Mouse (Mus musculus) CH12.LX (cell line): Measurements from ENCODE around the gene Abhd4. TPM values are rescaled to one million over a fixed set of nuclear protein-coding genes. Genes with fewer than 3 reads are reported as not detected.
A peak's percentile ranks its signal among the peaks of the same experiment; 100 is the strongest.

Experiments used
- DNase-seq: peaks from one replicate; pipeline ENCODE4 v3.0.0-alpha.2; 2013; ENCODE audit errors: extremely low read depth
- H3K27ac ChIP-seq: 2 replicates; pipeline ENCODE4 v1.5.1; 2012; ENCODE audit warnings: low read depth, mild to moderate bottlenecking, control low read depth, moderate library complexity; ENCODE audit not compliant: insufficient read depth
- H3K27me3 ChIP-seq: replicated peaks from 2 replicates; pipeline ENCODE3; 2012; ENCODE audit warnings: inconsistent platforms
- H3K36me3 ChIP-seq, 2 experiments: replicated peaks in 1 of 2; 2 replicates each; pipeline versions ENCODE3 to v1.6.1; 2012; ENCODE audit warnings: inconsistent platforms in 1 of 2, low read length in 1 of 2, mild to moderate bottlenecking in 1 of 2, mixed read lengths in 1 of 2, moderate library complexity in 1 of 2; ENCODE audit not compliant: control insufficient read depth in 1 of 2, insufficient read depth in 1 of 2
- H3K4me1 ChIP-seq, 2 experiments: 2 replicates each; pipeline ENCODE4 v1.6.1; 2012; ENCODE audit warnings: inconsistent platforms in 1 of 2, moderate library complexity in 1 of 2; ENCODE audit not compliant: insufficient read depth in 2 of 2, control insufficient read depth in 1 of 2
- H3K4me2 ChIP-seq: 2 replicates; pipeline ENCODE4 v1.6.1; 2012; ENCODE audit warnings: low read depth, mild to moderate bottlenecking, control low read depth; ENCODE audit not compliant: poor library complexity, insufficient read depth, severe bottlenecking
- H3K4me3 ChIP-seq, 3 experiments: fragments of 150-350 bp in 1 of 3; sonication (generic) in 1 of 3; replicated peaks in 1 of 3; 2 replicates each; pipeline versions ENCODE3 to v1.5.1; 2011 to 2012; ENCODE audit warnings: low read depth in 2 of 3, low read length in 2 of 3, mild to moderate bottlenecking in 2 of 3, moderate library complexity in 2 of 3, control low read depth in 1 of 3, improper control_type of control experiment in 1 of 3, inconsistent platforms in 1 of 3, mixed read lengths in 1 of 3; ENCODE audit not compliant: poor library complexity in 1 of 3
- H3K79me2 ChIP-seq: replicated peaks from 2 replicates; pipeline ENCODE4 v1.6.1; 2012; ENCODE audit warnings: mild to moderate bottlenecking, moderate library complexity; ENCODE audit not compliant: control insufficient read depth, poor library complexity, insufficient read depth, severe bottlenecking; ENCODE audit errors: extremely low read depth
- H3K9ac ChIP-seq: 2 replicates; pipeline ENCODE4 v1.6.1; 2012; ENCODE audit warnings: low read depth, mild to moderate bottlenecking, control low read depth, moderate library complexity; ENCODE audit not compliant: insufficient read depth
- H3K9me3 ChIP-seq: replicated peaks from 2 replicates; pipeline ENCODE3; 2012; ENCODE audit warnings: low read length, inconsistent platforms, mixed read lengths
- CHD1 ChIP-seq: IDR thresholded peaks from 2 replicates; pipeline ENCODE4 v1.6.1; 2012; ENCODE audit warnings: low read depth, low read length, improper control_type of control experiment, inconsistent platforms
- CHD2 ChIP-seq: IDR thresholded peaks from 2 replicates; pipeline ENCODE4 v1.6.1; 2011; ENCODE audit warnings: low read length, improper control_type of control experiment
- CTCF ChIP-seq, 2 experiments: IDR thresholded peaks in 1 of 2; conservative IDR thresholded peaks in 1 of 2; 2 replicates each; pipeline ENCODE4 v1.5.1; 2011 to 2012; ENCODE audit warnings: low read depth in 2 of 2, low read length in 2 of 2, improper control_type of control experiment in 1 of 2, inconsistent platforms in 1 of 2, mild to moderate bottlenecking in 1 of 2, moderate library complexity in 1 of 2
- E2F4 ChIP-seq: IDR thresholded peaks from 2 replicates; pipeline ENCODE4 v1.6.1; 2011; ENCODE audit warnings: low read depth, low read length, improper control_type of control experiment; ENCODE audit not compliant: insufficient replicate concordance
- ELF1 ChIP-seq: IDR thresholded peaks from 2 replicates; pipeline ENCODE4 v1.6.1; 2014; ENCODE audit warnings: low read depth, mild to moderate bottlenecking, inconsistent platforms, low read length, improper control_type of control experiment
- ETS1 ChIP-seq: conservative IDR thresholded peaks from 2 replicates; pipeline ENCODE4 v1.6.1; 2012; ENCODE audit warnings: low read depth, mild to moderate bottlenecking, inconsistent platforms, low read length, improper control_type of control experiment, moderate library complexity
- GABPA ChIP-seq: IDR thresholded peaks from 2 replicates; pipeline ENCODE4 v1.6.1; 2012; ENCODE audit warnings: low read depth, low read length, improper control_type of control experiment, inconsistent platforms; ENCODE audit not compliant: insufficient replicate concordance
- HCFC1 ChIP-seq: IDR thresholded peaks from 2 replicates; pipeline ENCODE4 v1.6.1; 2012; ENCODE audit warnings: low read depth, mild to moderate bottlenecking, inconsistent platforms, low read length, improper control_type of control experiment
- IRF4 ChIP-seq: IDR thresholded peaks from 2 replicates; pipeline ENCODE4 v1.6.1; 2014; ENCODE audit warnings: low read depth, mild to moderate bottlenecking, inconsistent platforms, low read length, improper control_type of control experiment
- JUN ChIP-seq: IDR thresholded peaks from 2 replicates; pipeline ENCODE4 v1.6.1; 2011; ENCODE audit warnings: low read depth, mild to moderate bottlenecking, low read length, improper control_type of control experiment, moderate library complexity; ENCODE audit not compliant: insufficient read depth
- JUND ChIP-seq: conservative IDR thresholded peaks from 2 replicates; pipeline ENCODE4 v1.6.1; 2011; ENCODE audit warnings: low read depth, low read length, improper control_type of control experiment
- MAFK ChIP-seq: IDR thresholded peaks from 2 replicates; pipeline ENCODE4 v1.6.1; 2011; ENCODE audit warnings: low read length, improper control_type of control experiment; ENCODE audit not compliant: insufficient replicate concordance
- MAX ChIP-seq: IDR thresholded peaks from 2 replicates; pipeline ENCODE4 v1.6.1; 2011; ENCODE audit warnings: low read length, improper control_type of control experiment
- MAZ ChIP-seq: IDR thresholded peaks from 2 replicates; pipeline ENCODE4 v1.6.1; 2012; ENCODE audit warnings: low read depth, mild to moderate bottlenecking, inconsistent platforms, low read length, improper control_type of control experiment, moderate library complexity
- MEF2A ChIP-seq: IDR thresholded peaks from 2 replicates; pipeline ENCODE4 v1.6.1; 2014; ENCODE audit warnings: low read depth, mild to moderate bottlenecking, inconsistent platforms, low read length, improper control_type of control experiment, borderline replicate concordance
- MXI1 ChIP-seq: IDR thresholded peaks from 2 replicates; pipeline ENCODE4 v1.6.1; 2011; ENCODE audit warnings: mild to moderate bottlenecking, low read depth, low read length, improper control_type of control experiment
- NELFE ChIP-seq: IDR thresholded peaks from 2 replicates; pipeline ENCODE4 v1.6.1; 2011; ENCODE audit warnings: low read depth, low read length, improper control_type of control experiment
- PAX5 ChIP-seq: IDR thresholded peaks from 2 replicates; pipeline ENCODE4 v1.6.1; 2012; ENCODE audit warnings: low read length, inconsistent platforms, mixed read lengths
- POLR2A ChIP-seq: IDR thresholded peaks from 2 replicates; pipeline ENCODE4 v1.6.1; 2011; ENCODE audit warnings: low read depth, mild to moderate bottlenecking, improper control_type of control experiment, low read length
- POLR2AphosphoS2 ChIP-seq: IDR thresholded peaks from 2 replicates; pipeline ENCODE4 v1.6.1; 2011; ENCODE audit warnings: low read depth, low read length, improper control_type of control experiment
- RCOR1 ChIP-seq: conservative IDR thresholded peaks from 2 replicates; pipeline ENCODE4 v1.6.1; 2012; ENCODE audit warnings: low read depth, mild to moderate bottlenecking, inconsistent platforms, low read length, improper control_type of control experiment
- SIN3A ChIP-seq: IDR thresholded peaks from 2 replicates; pipeline ENCODE4 v1.6.1; 2012; ENCODE audit warnings: low read length, improper control_type of control experiment, inconsistent platforms
- SMC3 ChIP-seq: IDR thresholded peaks from 2 replicates; pipeline ENCODE4 v1.6.1; 2011; ENCODE audit warnings: low read depth, low read length, improper control_type of control experiment
- TBP ChIP-seq: conservative IDR thresholded peaks from 2 replicates; pipeline ENCODE4 v1.6.1; 2011; ENCODE audit warnings: low read depth, low read length, improper control_type of control experiment
- TCF12 ChIP-seq: IDR thresholded peaks from 2 replicates; pipeline ENCODE4 v1.6.1; 2014; ENCODE audit warnings: low read depth, mild to moderate bottlenecking, inconsistent platforms, low read length, improper control_type of control experiment
- UBTF ChIP-seq: IDR thresholded peaks from 2 replicates; pipeline ENCODE4 v1.6.1; 2012; ENCODE audit warnings: low read depth, mild to moderate bottlenecking, inconsistent platforms, low read length, improper control_type of control experiment, moderate library complexity
- USF2 ChIP-seq: conservative IDR thresholded peaks from 2 replicates; pipeline ENCODE4 v1.6.1; 2011; ENCODE audit warnings: low read depth, low read length, improper control_type of control experiment
- ZC3H11A ChIP-seq: IDR thresholded peaks from 2 replicates; pipeline ENCODE4 v1.6.1; 2012; ENCODE audit warnings: low read depth, mild to moderate bottlenecking, inconsistent platforms, low read length, improper control_type of control experiment
- ZMIZ1 ChIP-seq: IDR thresholded peaks from 2 replicates; pipeline ENCODE4 v1.6.1; 2012; ENCODE audit warnings: low read depth, mild to moderate bottlenecking, inconsistent platforms, low read length, improper control_type of control experiment
- ZNF384 ChIP-seq: IDR thresholded peaks from 2 replicates; pipeline ENCODE4 v1.6.1; 2012; ENCODE audit warnings: low read depth, low read length, improper control_type of control experiment, inconsistent platforms
- dilution Hi-C: fragments of 300-500 bp; cut with MboI; formaldehyde crosslinking; loops from 2 replicates; pipeline ENCODE4 v1.14.3; 2020; ENCODE audit warnings: low sequenced_read_pairs; ENCODE audit not compliant: extremely low pct_unique_long_range_greater_than_20kb, extremely low pct_ligation_motif_present
- in situ Hi-C: fragments of 300-500 bp; cut with MboI; formaldehyde crosslinking; loops from 3 replicates; pipeline ENCODE4 v1.14.3; 2019; ENCODE audit warnings: low sequenced_read_pairs, low pct_ligation_motif_present, low pct_unique_long_range_greater_than_20kb, mixed read lengths
- polyA plus RNA-seq: library from polyadenylated mRNA; unstranded; fragments of >175 nt; gene quantifications from 2 replicates; pipeline ENCODE4 v1.2.1, GENCODE M21; 2012; ENCODE audit warnings: low read depth; ENCODE audit not compliant: insufficient read length
- total RNA-seq, 2 experiments: library from RNA; depleted of rRNA; stranded (reverse); fragments of 300-350 nt in 1 of 2; fragments of >200 nt in 1 of 2; gene quantifications; 2 replicates each; pipeline ENCODE4 v1.2.3; 2012 to 2014

Abhd4 gene
- total and polyA plus RNA-seq, 3 experiments = 15.9 to 23.0 (median 19.8) TPM

DNA sequence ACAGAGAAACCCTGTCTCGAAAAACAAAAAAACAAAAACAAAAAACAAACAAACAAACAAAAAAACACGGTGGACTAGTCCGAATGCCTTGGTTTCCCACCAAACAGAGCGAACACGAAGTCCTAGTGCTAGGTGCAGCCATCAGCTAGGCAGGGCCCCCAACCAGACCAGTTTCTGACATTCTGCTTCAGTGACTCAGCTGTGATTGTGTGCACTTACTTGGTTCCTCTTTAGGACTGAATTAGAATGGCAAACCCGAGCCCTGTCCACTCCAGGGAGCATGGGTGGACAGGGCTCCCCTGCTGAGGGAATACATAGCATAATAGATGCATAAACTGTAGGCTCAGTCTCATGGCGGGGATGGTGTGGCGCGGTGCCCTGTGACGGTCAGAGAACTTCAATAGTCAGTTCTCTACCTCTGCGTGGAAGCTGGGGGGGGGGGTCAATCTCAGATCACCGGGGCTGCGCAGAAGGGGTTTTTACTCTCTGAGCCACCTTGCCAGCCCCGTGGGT is 23.3 kb upstream of the Abhd4 start:
- H3K27ac ChIP-seq = peak overlapping the region; percentile 86

DNA sequence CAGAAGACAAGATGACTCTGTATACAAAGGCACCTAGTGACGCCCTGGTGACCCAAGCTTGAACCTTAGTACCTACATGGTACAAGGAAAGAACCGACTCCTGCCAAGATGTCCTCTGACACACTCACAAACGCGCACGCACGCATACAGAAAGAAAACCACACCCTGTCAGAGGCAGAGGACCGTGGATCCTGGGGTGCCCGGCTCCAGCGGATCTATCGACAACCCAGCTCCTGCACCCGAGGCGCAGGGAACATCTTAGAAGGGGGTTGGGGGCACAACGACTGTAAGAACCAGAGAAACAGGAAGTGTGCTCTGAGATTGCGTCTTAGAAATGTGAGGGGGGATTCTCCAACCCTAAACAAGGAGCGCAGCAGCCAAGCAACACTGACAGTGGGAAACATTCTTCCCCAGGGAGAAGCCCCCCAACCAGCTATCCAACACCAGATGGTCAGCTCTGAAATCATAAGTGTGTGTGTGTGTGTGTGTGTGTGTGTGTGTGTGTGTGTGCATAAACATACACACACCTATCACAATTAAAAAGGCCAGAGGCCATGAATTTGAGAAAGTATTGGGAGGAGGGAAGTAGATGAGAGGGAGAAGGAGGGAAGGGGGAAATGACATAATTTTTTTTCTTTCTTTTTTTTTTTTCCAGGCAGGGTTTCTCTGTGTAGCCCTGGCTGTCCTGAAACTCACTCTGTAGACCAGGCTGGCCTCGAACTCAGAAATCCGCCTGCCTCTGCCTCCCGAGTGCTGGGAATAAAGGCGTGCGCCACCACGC is 22.6 kb upstream of the Abhd4 start:
- peak; percentile 67 for DNase-seq
- in situ Hi-C loops = loop anchor here (5.0 to 10.0 kb wide), 2 partner anchors 203 to 416 kb away; partner anchors contain the start of gene Mmp14
- Histone ChIP-seq H3K79me2 (no peaks in the 10 kb centered on the region), H3K9me3 (no peaks in the 10 kb centered on the region), H3K4me1 (peaks cover 25 to 76% of the 10 kb centered on the region in 2 experiments), H3K27me3 (no peaks in the 10 kb centered on the region), H3K27ac (peak overlapping the region; percentile 86), H3K9ac (peak overlapping the region; percentile 18), H3K4me2 (peak overlapping the region; percentile 68), H3K4me3 (peak overlapping the region; percentile 12 to 53 (median 28)), H3K36me3 (peaks cover 12 to 23% of the 10 kb centered on the region in 2 experiments)
- dilution Hi-C loops = no loop called here
- peak; percentile 14; the same call in 1 of the 2 replicates for TF ChIP-seq CHD2
- peak; percentile 36; the same call in 1 of the 2 replicates for TF ChIP-seq POLR2A
- peak; percentile 38; the same call in 1 of the 2 replicates for TF ChIP-seq TCF12
- TF ChIP-seq CTCF (conservative IDR thresholded peaks at IDR 0.05 in 1 of 2, IDR thresholded peaks at IDR 0.05 in 1 of 2; ENCODE audit: low read depth in 2 of 2, low read length in 2 of 2) = no peak
- TF ChIP-seq UBTF = no peak
- TF ChIP-seq HCFC1 = peak; percentile 23; the same call in 1 of the 2 replicates
- TF ChIP-seq MAFK = no peak; the same call in 1 of the 2 replicates
- no peak for TF ChIP-seq RCOR1
- no peak for TF ChIP-seq POLR2AphosphoS2
- TF ChIP-seq MAX = no peak
- TF ChIP-seq ZNF384 = peak; percentile 58
- TF ChIP-seq TBP = 0 out of 2 replicates have a peak, but pooled peaks have one; percentile 20
- TF ChIP-seq JUND = no peak
- no peak for TF ChIP-seq SMC3
- no peak for TF ChIP-seq CHD1
- TF ChIP-seq ZC3H11A = no peak
- peak; percentile 77 for TF ChIP-seq ELF1
- TF ChIP-seq GABPA = no peak
- TF ChIP-seq MAZ = no peak; the same call in 1 of the 2 replicates
- TF ChIP-seq E2F4 = no peak
- TF ChIP-seq USF2 = no peak
- no peak for TF ChIP-seq JUN
- no peak for TF ChIP-seq NELFE
- no peak for TF ChIP-seq PAX5
- no peak for TF ChIP-seq MXI1
- TF ChIP-seq ZMIZ1 = no peak
- TF ChIP-seq ETS1 = peak; percentile 48; the same call in 1 of the 2 replicates
- TF ChIP-seq SIN3A = no peak

More for the DNA sequence above, 23.3 kb upstream of the Abhd4 start:
- Histone ChIP-seq H3K27me3 (no peaks in the 10 kb centered on the region), H3K9ac (peak overlapping the region; percentile 18), H3K4me2 (peak overlapping the region; percentile 68), H3K4me1 (peaks cover 25 to 83% of the 10 kb centered on the region in 2 experiments), H3K79me2 (no peaks in the 10 kb centered on the region), H3K36me3 (peaks cover 12 to 16% of the 10 kb centered on the region in 2 experiments), H3K4me3 (peak overlapping the region in 2 of 3 experiments; percentile 28 to 53), H3K9me3 (no peaks in the 10 kb centered on the region)
- dilution Hi-C loops = no loop called here
- peak; percentile 58 for TF ChIP-seq IRF4
- TF ChIP-seq UBTF = no peak
- TF ChIP-seq ETS1 = peak; percentile 50; the same call in 1 of the 2 replicates
- no peak; the same call in 1 of the 2 replicates for TF ChIP-seq RCOR1
- peak; percentile 49; the same call in 1 of the 2 replicates for TF ChIP-seq MEF2A
- TF ChIP-seq POLR2A = no peak
- TF ChIP-seq MAX = peak; percentile 40; the same call in 1 of the 2 replicates
- peak; percentile 65 for DNase-seq
- in situ Hi-C loops = loop anchor here (5.0 to 10.0 kb wide), 2 partner anchors 204 to 417 kb away; partner anchors contain the start of gene Mmp14
